Mouse (Mus musculus): ENCODE measurements around the gene Aplf. TPM values are rescaled to one million over a fixed set of nuclear protein-coding genes. Genes with fewer than 3 reads are reported as not detected.

Aplf gene
- polyA plus RNA-seq, 1 experiment from 2014 or later, result 25.2 TPM

- ATAC-seq (replicated peaks; ENCODE audit: low FRiP score) (no peak), DNase-seq (ENCODE audit: low spot score) (no peak)
- peak overlapping the region; percentile 74 for H3K4me3 ChIP-seq (ENCODE audit: low read depth, low read length)
- H3K36me3 ChIP-seq (ENCODE audit: control insufficient read depth, insufficient read depth, low read length), result no peaks in the 10 kb centered on the region
- WGBS, result 39% methylated on average over 7 of the region's 7 CpGs
- H3K27ac ChIP-seq (ENCODE audit: low read depth, low read length), result no peak overlapping the region; the same call in 1 of the 2 replicates
- H3K9me3 ChIP-seq (ENCODE audit: control insufficient read depth, low read length), result no peaks in the 10 kb centered on the region
- H3K27me3 ChIP-seq (replicated peaks; ENCODE audit: control insufficient read depth, insufficient read depth, low read length), result no peaks in the 10 kb centered on the region
- H3K4me1 ChIP-seq (replicated peaks; ENCODE audit: control insufficient read depth, insufficient read depth, low read length), result peaks cover 27% of the 10 kb centered on the region
- peak overlapping the region; percentile 69 for H3K4me2 ChIP-seq
- no peak overlapping the region for H3K9ac ChIP-seq (ENCODE audit: low read depth, low read length)
Observed at GRCm38 (mm10) chr6:87669894-87670588, 2.0 kb downstream of the Aplf start.

- Histone ChIP-seq H3K27ac (ENCODE audit: low read depth, low read length) (peak overlapping the region; percentile 70), H3K9me3 (ENCODE audit: control insufficient read depth, low read length) (no peaks in the 10 kb centered on the region), H3K36me3 (ENCODE audit: control insufficient read depth, insufficient read depth, low read length) (no peaks in the 10 kb centered on the region), H3K4me2 (peak overlapping the region; percentile 48), H3K27me3 (replicated peaks; ENCODE audit: control insufficient read depth, insufficient read depth, low read length) (no peaks in the 10 kb centered on the region), H3K4me1 (replicated peaks; ENCODE audit: control insufficient read depth, insufficient read depth, low read length) (peaks cover 27% of the 10 kb centered on the region), H3K9ac (ENCODE audit: low read depth, low read length) (no peak overlapping the region), H3K4me3 (ENCODE audit: low read depth, low read length) (no peak overlapping the region)
- ATAC-seq (replicated peaks; ENCODE audit: low FRiP score) (no peak), DNase-seq (ENCODE audit: low spot score) (no peak)
- WGBS, result 54% methylated on average over 3 of the region's 3 CpGs
Observed at GRCm38 (mm10) chr6:87668733-87669132, 3.3 kb downstream of the Aplf start.

DNA sequence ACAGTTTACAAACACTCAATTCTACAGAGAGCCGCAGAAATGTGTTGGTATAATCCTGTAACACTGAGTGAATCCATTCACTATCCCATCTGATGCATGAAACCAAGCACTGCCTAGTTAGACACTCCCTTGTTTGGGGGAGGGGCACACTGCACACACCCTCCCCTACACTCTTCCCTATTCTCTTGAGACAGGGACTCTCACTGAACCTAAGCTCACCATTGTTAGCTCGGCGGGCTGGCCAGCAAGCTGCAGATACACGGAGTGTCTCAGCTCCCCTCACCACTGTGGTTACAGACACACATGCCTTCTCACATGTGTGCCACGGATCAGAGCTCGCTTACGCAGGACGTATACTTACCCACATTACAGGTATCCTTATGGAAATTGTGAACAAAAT lies 4.2 kb downstream of the Aplf start:
- H3K4me1 ChIP-seq (replicated peaks; ENCODE audit: control insufficient read depth, insufficient read depth, low read length), result peaks cover 26% of the 10 kb centered on the region
- H3K9ac ChIP-seq (ENCODE audit: low read depth, low read length), result no peak overlapping the region
- H3K4me2 ChIP-seq, result peak overlapping the region; percentile 48
- no peaks in the 10 kb centered on the region for H3K36me3 ChIP-seq (ENCODE audit: control insufficient read depth, insufficient read depth, low read length)
- no peak for ATAC-seq (replicated peaks; ENCODE audit: low FRiP score)
- DNase-seq (ENCODE audit: low spot score), result no peak
- WGBS, result 69% methylated on average over 8 of the region's 8 CpGs
- no peak overlapping the region for H3K4me3 ChIP-seq (ENCODE audit: low read depth, low read length)
- H3K27me3 ChIP-seq (replicated peaks; ENCODE audit: control insufficient read depth, insufficient read depth, low read length), result no peaks in the 10 kb centered on the region
- peak overlapping the region; percentile 70 for H3K27ac ChIP-seq (ENCODE audit: low read depth, low read length)
- no peaks in the 10 kb centered on the region for H3K9me3 ChIP-seq (ENCODE audit: control insufficient read depth, low read length)

DNA sequence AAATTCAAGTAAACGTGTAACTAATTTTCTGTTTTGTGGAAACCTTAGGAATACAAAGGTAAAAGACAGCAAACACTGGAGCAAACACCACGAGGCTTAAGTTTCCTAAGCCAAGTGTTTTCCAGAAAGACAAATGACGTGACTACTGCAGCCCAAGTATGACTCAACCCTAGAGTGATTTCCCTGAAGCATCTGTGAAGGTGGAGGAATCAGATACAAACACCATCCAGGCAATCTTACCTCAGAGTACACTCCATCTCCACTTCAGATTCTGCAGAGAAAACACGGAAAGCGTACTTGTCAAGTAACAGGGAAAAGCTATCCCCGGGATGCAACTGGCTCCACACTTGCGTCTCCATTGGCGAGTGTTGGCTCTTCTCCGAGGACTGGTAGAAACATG lies 8.5 kb downstream of the Aplf start:
- Histone ChIP-seq H3K9me3 (ENCODE audit: control insufficient read depth, low read length) (no peaks in the 10 kb centered on the region), H3K36me3 (ENCODE audit: control insufficient read depth, insufficient read depth, low read length) (no peaks in the 10 kb centered on the region), H3K9ac (ENCODE audit: low read depth, low read length) (no peak overlapping the region), H3K4me2 (no peak overlapping the region), H3K4me1 (replicated peaks; ENCODE audit: control insufficient read depth, insufficient read depth, low read length) (peaks cover 19% of the 10 kb centered on the region), H3K4me3 (ENCODE audit: low read depth, low read length) (no peak overlapping the region), H3K27me3 (replicated peaks; ENCODE audit: control insufficient read depth, insufficient read depth, low read length) (no peaks in the 10 kb centered on the region), H3K27ac (ENCODE audit: low read depth, low read length) (no peak overlapping the region)
- 90% methylated on average over 9 of the region's 9 CpGs for WGBS
- DNase-seq (ENCODE audit: low spot score), result no peak
- no peak for ATAC-seq (replicated peaks; ENCODE audit: low FRiP score)

- 46% methylated on average over 6 of the region's 6 CpGs for WGBS
- peak overlapping the region; percentile 27 for H3K4me2 ChIP-seq
- DNase-seq (ENCODE audit: low spot score) (no peak), ATAC-seq (replicated peaks; ENCODE audit: low FRiP score) (peak; percentile 89)
- H3K4me1 ChIP-seq (replicated peaks; ENCODE audit: control insufficient read depth, insufficient read depth, low read length), result peaks cover 13% of the 10 kb centered on the region
- peak overlapping the region; percentile 70 for H3K27ac ChIP-seq (ENCODE audit: low read depth, low read length)
- H3K9me3 ChIP-seq (ENCODE audit: control insufficient read depth, low read length), result no peaks in the 10 kb centered on the region
- peaks cover 8% of the 10 kb centered on the region for H3K36me3 ChIP-seq (ENCODE audit: control insufficient read depth, insufficient read depth, low read length)
- no peak overlapping the region for H3K9ac ChIP-seq (ENCODE audit: low read depth, low read length)
- no peaks in the 10 kb centered on the region for H3K27me3 ChIP-seq (replicated peaks; ENCODE audit: control insufficient read depth, insufficient read depth, low read length)
- H3K4me3 ChIP-seq (ENCODE audit: low read depth, low read length), result no peak overlapping the region
Observed at GRCm38 (mm10) chr6:87662197-87662596, 9.8 kb downstream of the Aplf start.

DNA sequence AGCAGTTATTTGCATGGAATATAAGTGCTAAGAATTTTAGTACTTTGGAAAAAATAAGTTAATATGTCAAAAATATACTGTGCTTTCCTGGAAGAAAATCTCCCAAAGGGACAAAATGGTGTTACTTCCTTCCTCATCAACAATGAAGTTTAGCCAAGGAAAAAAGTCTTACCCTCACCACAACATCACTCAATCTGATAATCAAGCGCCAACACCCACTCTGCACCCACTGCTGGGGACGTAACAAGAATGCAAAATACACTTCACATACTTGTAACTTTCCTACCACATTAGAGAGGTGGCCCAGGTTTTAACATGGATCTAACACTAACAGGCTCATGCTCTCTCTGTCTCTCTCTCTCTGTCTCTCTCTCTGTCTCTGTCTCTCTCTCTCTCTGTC lies 10.3 kb downstream of the Aplf start:
- Histone ChIP-seq H3K27ac (ENCODE audit: low read depth, low read length) (peak overlapping the region; percentile 70), H3K9ac (ENCODE audit: low read depth, low read length) (no peak overlapping the region)

GRCm38 (mm10) chr6:87658816-87659215 lies 13.2 kb downstream of the Aplf start:
- Histone ChIP-seq H3K36me3 (ENCODE audit: control insufficient read depth, insufficient read depth, low read length) (peaks cover 15% of the 10 kb centered on the region), H3K4me2 (0 out of 2 replicates have a peak overlapping the region, but pooled peaks have one; percentile 27), H3K9ac (ENCODE audit: low read depth, low read length) (no peak overlapping the region), H3K9me3 (ENCODE audit: control insufficient read depth, low read length) (no peaks in the 10 kb centered on the region), H3K27me3 (replicated peaks; ENCODE audit: control insufficient read depth, insufficient read depth, low read length) (no peaks in the 10 kb centered on the region), H3K4me1 (replicated peaks; ENCODE audit: control insufficient read depth, insufficient read depth, low read length) (peaks cover 13% of the 10 kb centered on the region), H3K27ac (ENCODE audit: low read depth, low read length) (peak overlapping the region; percentile 39; the same call in 1 of the 2 replicates), H3K4me3 (ENCODE audit: low read depth, low read length) (no peak overlapping the region)
- ATAC-seq (replicated peaks; ENCODE audit: low FRiP score) (peak; percentile 71), DNase-seq (ENCODE audit: low spot score) (no peak)
- 61% methylated on average over 4 of the region's 4 CpGs for WGBS

More for the DNA sequence above, 10.3 kb downstream of the Aplf start:
- H3K36me3 ChIP-seq (ENCODE audit: control insufficient read depth, insufficient read depth, low read length), result peaks cover 8% of the 10 kb centered on the region
- H3K4me2 ChIP-seq, result peak overlapping the region; percentile 27
- H3K4me1 ChIP-seq (replicated peaks; ENCODE audit: control insufficient read depth, insufficient read depth, low read length), result peaks cover 13% of the 10 kb centered on the region
- DNase-seq (ENCODE audit: low spot score), result no peak
- H3K27me3 ChIP-seq (replicated peaks; ENCODE audit: control insufficient read depth, insufficient read depth, low read length), result no peaks in the 10 kb centered on the region
- ATAC-seq (replicated peaks; ENCODE audit: low FRiP score), result peak; percentile 63; the same call in 1 of the 2 replicates
- 61% methylated on average over 2 of the region's 2 CpGs for WGBS
- H3K4me3 ChIP-seq (ENCODE audit: low read depth, low read length), result no peak overlapping the region
- H3K9me3 ChIP-seq (ENCODE audit: control insufficient read depth, low read length), result no peaks in the 10 kb centered on the region

- H3K4me3 ChIP-seq (ENCODE audit: low read depth, low read length), result no peak overlapping the region
- no peak for DNase-seq (ENCODE audit: low spot score)
- H3K4me2 ChIP-seq, result no peak overlapping the region
- peaks cover 15% of the 10 kb centered on the region for H3K36me3 ChIP-seq (ENCODE audit: control insufficient read depth, insufficient read depth, low read length)
- H3K9me3 ChIP-seq (ENCODE audit: control insufficient read depth, low read length), result no peaks in the 10 kb centered on the region
- peaks cover 6% of the 10 kb centered on the region for H3K4me1 ChIP-seq (replicated peaks; ENCODE audit: control insufficient read depth, insufficient read depth, low read length)
- no peaks in the 10 kb centered on the region for H3K27me3 ChIP-seq (replicated peaks; ENCODE audit: control insufficient read depth, insufficient read depth, low read length)
- 51% methylated on average over 8 of the region's 8 CpGs for WGBS
- no peak overlapping the region for H3K9ac ChIP-seq (ENCODE audit: low read depth, low read length)
- ATAC-seq (replicated peaks; ENCODE audit: low FRiP score), result no peak
- H3K27ac ChIP-seq (ENCODE audit: low read depth, low read length), result no peak overlapping the region
Observed at GRCm38 (mm10) chr6:87653904-87654638, 17.9 kb downstream of the Aplf start.

Measured in liver, embryonic 11.5 days (tissue).